Mouse (Mus musculus): ENCODE measurements around the gene Rpl7a.

The Rpl7a gene

GRCm38 (mm10) chr2:26952866-26953265 lies 42.3 kb downstream of the Rpl7a start:
- no peak for DNase-seq (ENCODE audit: extremely low spot score, low read depth, low spot score)

GRCm38 (mm10) chr2:26954735-26955395 lies 44.3 kb downstream of the Rpl7a start:
- DNase-seq (ENCODE audit: extremely low spot score, low read depth, low spot score) = no peak

- no peak for DNase-seq (ENCODE audit: extremely low spot score, low read depth, low spot score)
Observed at GRCm38 (mm10) chr2:26956811-26957487, 46.4 kb downstream of the Rpl7a start.

GRCm38 (mm10) chr2:26957488-26957859 lies 46.9 kb downstream of the Rpl7a start:
- no peak for DNase-seq (ENCODE audit: extremely low spot score, low read depth, low spot score)

GRCm38 (mm10) chr2:26960756-26961155 lies 50.2 kb downstream of the Rpl7a start:
- DNase-seq (ENCODE audit: extremely low spot score, low read depth, low spot score) = no peak

All from hindlimb bud, embryonic 11.5 days (tissue).